Mouse (Mus musculus) hindbrain, embryonic 14.5 days (tissue): ENCODE results near the gene Jph2. TPM values are rescaled to one million over a fixed set of nuclear protein-coding genes. Genes with fewer than 3 reads are reported as not detected.

Source experiments
- ATAC-seq: fragments of 200-750 bp; cut with Nextera tagmentation; 2 replicates; pipeline ENCODE4 v1.8.0; 2017; ENCODE audit warnings: moderate number of reproducible peaks, mild to moderate bottlenecking, moderate TSS enrichment, moderate library complexity; ENCODE audit not compliant: low FRiP score
- DNase-seq: peaks from one replicate; pipeline ENCODE4 v3.0.0-alpha.2; 2015; ENCODE audit warnings: low spot score
- H3K27ac ChIP-seq: fragments of 300-500 bp; sonication (generic); 2 replicates; pipeline ENCODE4 v1.5.1; 2014; ENCODE audit warnings: mild to moderate bottlenecking, moderate library complexity
- H3K27me3 ChIP-seq: fragments of 300-500 bp; sonication (generic); 2 replicates; pipeline ENCODE4 v1.6.1; 2014; ENCODE audit warnings: mild to moderate bottlenecking, low read length, mixed read lengths; ENCODE audit not compliant: control insufficient read depth, insufficient read depth
- H3K36me3 ChIP-seq: fragments of 300-500 bp; sonication (generic); replicated peaks from 2 replicates; pipeline ENCODE4 v1.6.1; 2014; ENCODE audit not compliant: control insufficient read depth, insufficient read depth
- H3K4me1 ChIP-seq: fragments of 300-500 bp; sonication (generic); replicated peaks from 2 replicates; pipeline ENCODE4 v1.6.1; 2014; ENCODE audit warnings: antibody characterized with exemption, low read length, mixed read lengths; ENCODE audit not compliant: control insufficient read depth, insufficient read depth
- H3K4me2 ChIP-seq: fragments of 300-500 bp; sonication (generic); replicated peaks from 2 replicates; pipeline ENCODE4 v1.6.1; 2014; ENCODE audit warnings: mild to moderate bottlenecking, moderate library complexity
- H3K4me3 ChIP-seq: fragments of 300-500 bp; sonication (generic); replicated peaks from 2 replicates; pipeline ENCODE4 v1.5.1; 2014; ENCODE audit warnings: mild to moderate bottlenecking, low read length
- H3K9ac ChIP-seq: fragments of 300-500 bp; sonication (generic); 2 replicates; pipeline ENCODE4 v1.6.1; 2014
- H3K9me3 ChIP-seq: fragments of 300-500 bp; sonication (generic); 2 replicates; pipeline ENCODE4 v1.6.1; 2016; ENCODE audit warnings: low read length; ENCODE audit not compliant: control insufficient read depth
- WGBS: fragments of 180-500 bp; shearing (Covaris S2); extraction: QIAGEN DNeasy Blood & Tissue Kit; methylation state at CpG from one replicate; pipeline ENCODE4 v1.1.7; 2014; 5-methylcytosine and 5-hydroxymethylcytosine counted together
- polyA plus RNA-seq: library from polyadenylated mRNA; unstranded; fragments of >200 nt; fragmentation: Nextera tagmentation; extraction: Ambion mirVana; gene quantifications from 2 replicates; pipeline ENCODE4 v1.2.1, GENCODE M21; 2014

The Jph2 gene
- polyA plus RNA-seq, 1 experiment from 2014 or later: 0.27 TPM

DNA sequence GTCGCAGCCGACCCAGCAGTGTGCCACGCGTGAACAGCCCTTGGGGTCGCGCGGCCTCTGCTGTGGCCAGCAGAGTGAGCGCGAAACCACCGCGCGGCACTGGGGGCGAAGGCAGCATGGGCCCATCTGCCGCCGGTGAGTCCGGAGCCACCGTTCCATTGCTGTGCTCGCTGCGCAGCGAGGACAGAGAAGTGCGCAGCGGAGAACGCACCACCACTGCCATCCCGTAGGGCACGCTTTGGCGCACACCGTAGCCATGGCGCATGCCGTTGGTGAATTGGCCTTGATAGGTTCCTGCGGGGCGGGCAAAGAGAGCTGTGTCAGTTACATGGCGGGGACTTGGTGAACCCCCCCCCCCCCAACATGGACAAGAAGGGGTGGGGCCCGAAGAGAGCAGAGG is 21.7 kb downstream of the Jph2 start:
- DNase-seq (no peak), ATAC-seq (no peak)
- Histone ChIP-seq H3K4me1 (no peaks in the 10 kb centered on the region), H3K9me3 (no peaks in the 10 kb centered on the region), H3K27ac (no peak overlapping the region), H3K9ac (no peak overlapping the region), H3K27me3 (peaks cover 32% of the 10 kb centered on the region), H3K36me3 (no peaks in the 10 kb centered on the region), H3K4me3 (no peak overlapping the region), H3K4me2 (no peak overlapping the region)
- 42% methylated on average over 33 of the region's 33 CpGs for whole genome bisulfite sequencing

GRCm38 (mm10) chr2:163375468-163375867 is 22.3 kb downstream of the Jph2 start:
- WGBS: 43% methylated on average over 35 of the region's 35 CpGs
- no peak overlapping the region for H3K27ac ChIP-seq
- no peaks in the 10 kb centered on the region for H3K9me3 ChIP-seq
- ATAC-seq (no peak), DNase-seq (no peak)
- H3K4me3 ChIP-seq: no peak overlapping the region
- H3K36me3 ChIP-seq: no peaks in the 10 kb centered on the region
- H3K4me1 ChIP-seq: no peaks in the 10 kb centered on the region
- no peak overlapping the region for H3K4me2 ChIP-seq
- H3K9ac ChIP-seq: no peak overlapping the region
- peaks cover 32% of the 10 kb centered on the region for H3K27me3 ChIP-seq

- WGBS: 78% methylated on average over 1 of the region's 1 CpGs
These were observed 25.2 kb downstream of the Jph2 start for GRCm38 (mm10) chr2:163372627-163373026.

DNA sequence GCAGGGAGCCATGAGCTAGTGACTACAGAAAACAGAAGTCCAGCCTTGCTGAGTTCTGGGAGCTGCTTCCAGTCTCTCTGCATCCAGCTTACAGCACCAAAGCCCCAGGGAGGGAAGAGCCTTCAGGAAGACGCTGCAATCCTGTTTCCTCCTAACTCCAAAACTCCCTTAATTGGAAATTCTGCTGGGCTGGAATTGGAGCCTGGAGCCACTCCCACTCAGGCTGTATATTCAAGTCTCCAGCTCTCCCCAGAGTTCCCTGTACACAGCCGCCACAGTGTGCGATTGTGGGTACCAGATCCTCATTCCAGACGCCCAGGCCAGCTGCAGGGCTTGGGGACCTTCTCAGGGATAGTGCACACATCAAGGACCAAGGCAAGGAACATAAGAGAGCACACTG is 27.6 kb downstream of the Jph2 start:
- WGBS: 63% methylated on average over 4 of the region's 4 CpGs
- no peaks in the 10 kb centered on the region for H3K4me1 ChIP-seq
- DNase-seq: no peak
- no peak overlapping the region for H3K4me2 ChIP-seq
- H3K9me3 ChIP-seq: no peaks in the 10 kb centered on the region
- peaks cover 9% of the 10 kb centered on the region for H3K27me3 ChIP-seq
- no peaks in the 10 kb centered on the region for H3K36me3 ChIP-seq
- no peak for ATAC-seq
- H3K9ac ChIP-seq: no peak overlapping the region
- no peak overlapping the region for H3K27ac ChIP-seq
- H3K4me3 ChIP-seq: no peak overlapping the region

More at GRCm38 (mm10) chr2:163372627-163373026, 25.2 kb downstream of the Jph2 start:
- Histone ChIP-seq H3K27me3 (peaks cover 32% of the 10 kb centered on the region), H3K4me2 (no peak overlapping the region), H3K9ac (no peak overlapping the region), H3K27ac (no peak overlapping the region), H3K9me3 (no peaks in the 10 kb centered on the region), H3K36me3 (no peaks in the 10 kb centered on the region), H3K4me3 (no peak overlapping the region), H3K4me1 (no peaks in the 10 kb centered on the region)
- DNase-seq (no peak), ATAC-seq (no peak)

DNA sequence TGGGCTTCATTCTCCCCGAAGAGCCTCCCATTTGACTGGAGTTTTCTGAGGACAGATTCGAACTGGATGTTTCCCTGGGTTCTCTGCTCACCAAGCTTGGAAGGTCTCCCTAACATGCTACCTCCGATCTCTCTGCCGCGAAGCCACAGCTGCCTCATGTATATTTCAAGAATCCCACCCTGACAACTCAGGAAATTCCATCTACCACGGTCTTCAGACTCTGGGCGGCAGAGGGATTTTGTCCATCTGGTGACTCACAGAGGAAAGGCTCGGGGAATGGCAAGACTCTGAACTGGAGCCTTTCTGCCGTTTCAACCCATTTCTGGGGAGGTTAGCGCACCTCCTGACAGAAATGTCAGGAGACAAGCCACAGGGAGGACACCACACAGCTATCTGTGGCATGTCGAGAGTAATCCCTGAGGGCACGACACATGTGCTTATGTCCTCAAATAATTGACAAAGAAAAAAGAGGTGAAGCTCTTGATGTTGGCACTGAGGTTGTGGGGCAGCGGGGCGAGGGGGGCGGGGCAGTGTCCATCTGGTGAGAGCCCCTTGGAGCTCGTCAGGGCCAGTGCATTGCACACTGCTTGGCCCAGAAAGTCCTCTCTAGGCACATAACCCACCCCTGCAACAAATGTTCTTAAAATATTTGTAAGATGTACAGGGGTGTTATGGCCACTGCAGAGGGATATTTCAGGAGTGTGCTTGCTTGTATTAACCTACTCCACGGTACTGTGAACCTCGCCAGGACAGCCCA is 32.8 kb downstream of the Jph2 start:
- Histone ChIP-seq H3K4me1 (no peaks in the 10 kb centered on the region), H3K36me3 (no peaks in the 10 kb centered on the region), H3K9me3 (no peaks in the 10 kb centered on the region), H3K9ac (no peak overlapping the region), H3K27ac (no peak overlapping the region), H3K4me2 (no peak overlapping the region), H3K4me3 (no peak overlapping the region), H3K27me3 (no peaks in the 10 kb centered on the region)
- WGBS: 78% methylated on average over 18 of the region's 18 CpGs
- no peak for DNase-seq
- no peak for ATAC-seq

DNA sequence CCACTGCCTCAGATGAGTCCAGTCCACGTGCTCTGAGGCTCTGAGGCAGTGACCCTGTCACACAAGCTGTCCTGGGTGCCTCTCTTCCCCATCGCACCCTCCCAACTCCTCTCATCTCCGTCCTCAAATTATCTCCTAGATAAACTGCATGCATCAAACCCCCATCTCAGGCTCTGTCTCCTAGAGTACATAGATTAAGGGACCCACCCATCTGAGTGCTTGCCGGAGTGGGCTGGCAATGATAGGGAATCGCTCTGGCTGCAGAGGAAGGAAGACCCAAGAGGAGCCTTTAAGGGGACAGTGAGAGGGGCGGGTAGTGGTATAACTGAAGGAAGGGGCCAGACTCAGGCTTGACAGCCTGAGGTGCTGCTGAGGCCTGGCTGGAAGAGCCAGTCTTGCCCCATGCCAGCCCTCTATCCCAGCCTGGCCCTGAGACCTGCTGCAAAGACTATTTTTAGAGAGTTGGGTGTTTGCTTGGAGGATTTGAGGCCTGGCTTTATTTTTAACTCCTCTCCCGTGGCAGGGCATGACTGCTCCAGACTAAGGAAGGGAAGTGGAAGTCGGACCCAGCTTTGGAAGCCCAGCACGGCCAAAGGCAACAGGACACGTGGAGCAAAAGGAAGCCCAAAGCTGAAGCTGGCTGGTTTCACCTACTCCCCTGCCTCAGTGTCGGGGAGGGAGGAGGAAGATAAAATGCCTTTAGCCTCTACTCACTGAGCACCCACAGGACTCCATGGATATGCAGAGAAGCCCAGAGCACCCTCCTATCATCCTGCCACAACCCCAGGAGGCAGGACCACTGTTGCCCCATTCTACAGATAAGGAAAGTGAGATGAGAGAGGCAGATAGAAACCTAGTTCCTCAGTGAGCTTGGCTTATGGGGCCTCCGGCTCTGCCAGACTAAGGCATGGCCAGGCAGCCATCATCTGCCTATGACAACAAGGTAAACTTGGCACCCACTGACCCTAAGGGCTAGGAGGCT is 34.6 kb downstream of the Jph2 start:
- Histone ChIP-seq H3K36me3 (no peaks in the 10 kb centered on the region), H3K27me3 (no peaks in the 10 kb centered on the region), H3K4me1 (no peaks in the 10 kb centered on the region), H3K9me3 (no peaks in the 10 kb centered on the region), H3K27ac (no peak overlapping the region), H3K4me2 (no peak overlapping the region), H3K9ac (no peak overlapping the region), H3K4me3 (no peak overlapping the region)
- WGBS: 81% methylated on average over 12 of the region's 12 CpGs
- ATAC-seq: no peak
- no peak for DNase-seq

DNA sequence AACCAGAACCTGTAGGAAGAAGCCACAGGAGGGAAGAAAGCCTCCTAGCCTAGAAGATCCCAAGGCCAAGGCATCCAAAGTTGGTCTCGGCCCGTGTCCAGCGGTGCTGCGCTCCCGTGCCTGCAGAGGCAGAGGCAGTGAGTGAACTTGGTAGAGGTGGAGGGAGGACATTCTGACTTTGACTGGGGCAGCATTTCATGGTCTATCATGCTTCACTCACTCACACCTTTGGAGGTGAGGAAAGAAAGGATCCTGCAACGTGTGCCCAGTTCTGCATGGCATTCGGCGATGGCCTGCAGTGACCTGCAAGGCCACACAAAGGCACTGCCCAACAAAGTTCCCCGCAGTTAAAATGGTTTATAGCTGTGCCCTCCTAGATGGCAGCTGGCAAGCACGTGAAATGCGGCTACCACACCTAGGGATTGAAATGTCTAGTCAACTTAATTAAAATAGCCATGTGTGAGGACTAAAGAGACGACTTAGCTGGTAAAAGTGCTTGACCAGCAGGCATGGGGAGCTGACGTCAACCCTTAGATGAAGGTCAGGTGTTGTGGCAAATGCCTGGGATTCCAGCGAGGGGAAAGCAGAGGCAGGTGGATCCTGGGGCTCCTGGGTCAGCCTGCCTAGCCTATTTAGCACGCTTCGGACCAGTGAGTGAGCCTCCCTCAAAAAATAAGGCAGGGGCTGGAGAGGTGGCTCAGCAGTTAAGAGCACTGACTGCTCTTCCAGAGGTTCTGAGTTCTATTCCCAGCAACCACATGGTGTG is 36.8 kb downstream of the Jph2 start:
- WGBS: 82% methylated on average over 16 of the region's 16 CpGs

DNA sequence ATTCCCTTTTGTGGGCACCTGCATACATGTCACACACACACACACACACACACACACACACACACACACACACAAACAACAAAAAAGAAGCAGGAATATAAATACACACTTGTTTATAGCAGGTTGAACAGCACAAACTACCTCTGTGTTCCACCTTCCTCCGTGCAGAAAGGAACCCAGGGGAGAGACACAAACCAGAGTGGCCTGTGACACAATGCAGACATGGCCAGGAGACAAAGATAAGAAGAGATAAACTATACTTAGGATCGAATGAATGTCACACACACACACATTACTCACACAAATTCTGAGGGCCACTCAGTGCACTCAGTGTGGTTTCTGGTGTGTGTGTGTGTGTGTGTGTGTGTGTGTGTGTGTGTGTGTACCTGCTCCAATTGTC is 38.5 kb downstream of the Jph2 start:
- 71% methylated on average over 2 of the region's 2 CpGs for WGBS
- ATAC-seq: no peak

More for the DNA sequence above, 36.8 kb downstream of the Jph2 start:
- Histone ChIP-seq H3K9me3 (no peaks in the 10 kb centered on the region), H3K4me3 (no peak overlapping the region), H3K9ac (no peak overlapping the region), H3K27me3 (no peaks in the 10 kb centered on the region), H3K27ac (no peak overlapping the region), H3K36me3 (no peaks in the 10 kb centered on the region), H3K4me1 (no peaks in the 10 kb centered on the region), H3K4me2 (no peak overlapping the region)
- ATAC-seq (no peak), DNase-seq (no peak)

GRCm38 (mm10) chr2:163358662-163359061 is 39.1 kb downstream of the Jph2 start:
- Histone ChIP-seq H3K4me2 (no peak overlapping the region), H3K4me3 (no peak overlapping the region), H3K9ac (no peak overlapping the region), H3K36me3 (no peaks in the 10 kb centered on the region), H3K27ac (no peak overlapping the region), H3K9me3 (no peaks in the 10 kb centered on the region), H3K4me1 (no peaks in the 10 kb centered on the region), H3K27me3 (no peaks in the 10 kb centered on the region)
- ATAC-seq (no peak), DNase-seq (no peak)
- WGBS: 87% methylated on average over 5 of the region's 5 CpGs

More for the DNA sequence above, 38.5 kb downstream of the Jph2 start:
- H3K9me3 ChIP-seq: no peaks in the 10 kb centered on the region
- H3K4me2 ChIP-seq: no peak overlapping the region
- H3K36me3 ChIP-seq: no peaks in the 10 kb centered on the region
- H3K9ac ChIP-seq: no peak overlapping the region
- H3K4me3 ChIP-seq: no peak overlapping the region
- H3K27me3 ChIP-seq: no peaks in the 10 kb centered on the region
- no peak for DNase-seq
- H3K4me1 ChIP-seq: no peaks in the 10 kb centered on the region
- H3K27ac ChIP-seq: no peak overlapping the region
